Mouse (Mus musculus) neural tube, embryonic 12.5 days (tissue): ENCODE data around the gene Omd. TPM values are rescaled to one million over a fixed set of nuclear protein-coding genes. Genes with fewer than 3 reads are reported as not detected.

Source experiments
- ATAC-seq: fragments of 200-750 bp; cut with Nextera tagmentation; 2 replicates; pipeline ENCODE4 v1.8.0; 2017; ENCODE audit warnings: low read depth, mild to moderate bottlenecking, moderate TSS enrichment, moderate library complexity; ENCODE audit not compliant: low FRiP score
- H3K27ac ChIP-seq: fragments of 300-500 bp; sonication (generic); 2 replicates; pipeline ENCODE4 v1.5.1; 2016
- H3K27me3 ChIP-seq: fragments of 300-500 bp; sonication (generic); replicated peaks from 2 replicates; pipeline ENCODE4 v1.6.1; 2016; ENCODE audit warnings: mild to moderate bottlenecking
- H3K36me3 ChIP-seq: fragments of 300-500 bp; sonication (generic); 2 replicates; pipeline ENCODE4 v1.6.1; 2016; ENCODE audit warnings: mild to moderate bottlenecking
- H3K4me1 ChIP-seq: fragments of 300-500 bp; sonication (generic); 2 replicates; pipeline ENCODE4 v1.6.1; 2016
- H3K4me2 ChIP-seq: fragments of 300-500 bp; sonication (generic); replicated peaks from 2 replicates; pipeline ENCODE4 v1.6.1; 2016; ENCODE audit warnings: mild to moderate bottlenecking
- H3K4me3 ChIP-seq: fragments of 300-500 bp; sonication (generic); 2 replicates; pipeline ENCODE4 v1.5.1; 2016
- H3K9ac ChIP-seq: fragments of 300-500 bp; sonication (generic); 2 replicates; pipeline ENCODE4 v1.6.1; 2016; ENCODE audit warnings: mild to moderate bottlenecking
- H3K9me3 ChIP-seq: fragments of 300-500 bp; sonication (generic); 2 replicates; pipeline ENCODE4 v1.6.1; 2016; ENCODE audit warnings: mild to moderate bottlenecking
- WGBS: fragments of 180-500 bp; shearing (Covaris S2); methylation state at CpG from one replicate; pipeline ENCODE4 v1.1.7; 2016; 5-methylcytosine and 5-hydroxymethylcytosine counted together
- polyA plus RNA-seq: library from polyadenylated mRNA; unstranded; fragments of >200 nt; fragmentation: Nextera tagmentation; extraction: Ambion mirVana; gene quantifications from 2 replicates; pipeline ENCODE4 v1.2.1, GENCODE M21; 2016

Gene Omd
- polyA plus RNA-seq, 1 experiment from 2014 or later: 0.35 TPM

DNA sequence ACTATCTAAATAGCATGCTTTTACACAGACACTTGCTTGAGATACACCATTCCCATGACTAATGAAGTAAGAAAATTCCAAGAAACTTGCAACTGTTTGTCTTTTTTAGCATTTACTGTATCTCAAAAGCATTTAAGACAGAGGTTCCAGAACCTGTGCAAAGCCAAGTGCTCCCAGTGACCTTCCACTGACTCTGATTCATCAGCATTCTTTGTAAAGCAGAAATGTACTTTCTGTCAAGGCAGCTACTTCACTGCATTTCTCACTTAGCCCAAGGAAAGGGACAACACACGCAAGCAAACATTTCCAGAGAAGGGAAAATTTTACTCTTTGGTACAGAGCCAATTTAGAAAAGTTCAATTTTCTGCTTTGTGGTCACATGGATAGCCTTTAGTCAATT, 41.0 kb downstream of the Omd start:
- no peak overlapping the region for H3K4me3 ChIP-seq
- H3K4me1 ChIP-seq: no peaks in the 10 kb centered on the region
- H3K9me3 ChIP-seq: no peaks in the 10 kb centered on the region
- no peak overlapping the region for H3K9ac ChIP-seq
- H3K27me3 ChIP-seq: no peaks in the 10 kb centered on the region
- ATAC-seq: no peak
- H3K4me2 ChIP-seq: no peak overlapping the region
- WGBS: 90% methylated on average over 1 of the region's 1 CpGs
- H3K27ac ChIP-seq: no peak overlapping the region
- H3K36me3 ChIP-seq: no peaks in the 10 kb centered on the region

DNA sequence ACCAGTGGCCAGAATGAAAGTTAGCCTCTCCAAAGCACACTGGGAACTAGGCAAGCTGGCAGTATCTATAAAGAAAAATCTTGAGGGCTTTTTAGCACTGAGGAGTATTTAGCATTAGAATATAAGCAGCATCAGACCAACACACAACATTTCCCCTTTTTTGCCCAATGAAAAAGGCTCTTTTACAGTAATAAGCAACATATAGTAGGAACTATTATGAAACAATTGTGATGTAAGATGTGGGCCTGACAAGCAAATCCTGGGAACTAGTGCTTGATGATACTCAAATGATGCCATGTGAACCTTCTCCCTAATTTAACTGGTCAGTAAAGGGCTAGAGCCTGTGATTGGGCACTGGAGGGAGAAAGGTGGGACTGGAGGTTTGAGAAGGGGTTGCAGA, 45.9 kb downstream of the Omd start:
- Histone ChIP-seq H3K36me3 (no peaks in the 10 kb centered on the region), H3K27ac (no peak overlapping the region), H3K4me2 (no peak overlapping the region), H3K9ac (no peak overlapping the region), H3K9me3 (no peaks in the 10 kb centered on the region), H3K27me3 (no peaks in the 10 kb centered on the region), H3K4me1 (no peaks in the 10 kb centered on the region), H3K4me3 (no peak overlapping the region)
- ATAC-seq: no peak

DNA sequence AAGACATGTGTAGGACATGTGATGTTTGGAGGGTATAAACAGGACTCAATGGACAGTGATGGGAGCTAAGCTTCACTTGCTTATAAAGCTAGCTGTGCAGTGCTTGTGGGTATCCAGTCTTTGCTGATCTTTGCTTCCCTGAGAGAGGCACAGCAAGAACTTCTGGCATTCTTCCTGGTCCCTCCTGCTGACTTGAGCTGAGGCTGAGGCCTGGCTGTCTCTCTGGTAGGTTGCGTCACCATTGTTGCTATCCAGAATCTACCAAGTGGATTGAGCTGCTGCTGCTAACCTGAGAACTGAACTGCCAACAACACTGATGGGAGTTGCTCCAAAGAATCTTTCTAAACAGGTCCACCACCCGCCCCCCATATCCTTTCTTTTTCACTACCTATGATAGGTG, 46.8 kb downstream of the Omd start:
- H3K4me3 ChIP-seq: no peak overlapping the region
- H3K9me3 ChIP-seq: no peaks in the 10 kb centered on the region
- H3K27ac ChIP-seq: no peak overlapping the region
- H3K9ac ChIP-seq: no peak overlapping the region
- WGBS: 91% methylated on average over 2 of the region's 2 CpGs
- ATAC-seq: no peak
- no peak overlapping the region for H3K4me2 ChIP-seq
- H3K27me3 ChIP-seq: no peaks in the 10 kb centered on the region
- H3K4me1 ChIP-seq: no peaks in the 10 kb centered on the region
- no peaks in the 10 kb centered on the region for H3K36me3 ChIP-seq

DNA sequence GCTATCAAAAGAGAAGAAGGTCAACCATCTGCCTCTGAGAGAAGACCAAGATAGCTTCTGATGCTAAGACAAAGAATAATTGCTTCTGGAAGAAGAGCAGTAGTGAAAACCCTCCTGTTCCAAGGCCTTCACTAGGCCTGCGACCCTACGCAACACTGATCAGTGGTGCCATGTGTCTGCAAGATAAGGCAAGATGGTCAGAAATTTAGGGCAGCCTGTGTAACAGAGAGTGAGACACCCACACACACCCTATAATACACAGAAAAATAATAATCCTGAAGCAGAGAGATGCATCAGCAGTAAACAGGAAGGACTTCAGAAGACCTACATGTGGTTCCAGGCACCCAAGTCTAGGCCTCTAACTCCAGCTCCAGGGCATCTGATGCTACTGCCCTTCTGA, 57.7 kb downstream of the Omd start:
- Histone ChIP-seq H3K27ac (no peak overlapping the region), H3K4me2 (no peak overlapping the region), H3K9me3 (no peaks in the 10 kb centered on the region), H3K9ac (no peak overlapping the region), H3K4me3 (no peak overlapping the region), H3K36me3 (no peaks in the 10 kb centered on the region), H3K4me1 (no peaks in the 10 kb centered on the region), H3K27me3 (no peaks in the 10 kb centered on the region)
- WGBS: 100% methylated on average over 2 of the region's 2 CpGs
- ATAC-seq: no peak

Other genes with a start within 250 kb of the Omd start
- 44.5 and 49.9 TPM in 2 replicates for gene Bicd2, start 240.9 kb upstream of the Omd start, polyA plus RNA-seq
- 16.3 TPM in 2 replicates for gene Ippk, start 161.2 kb upstream of the Omd start, polyA plus RNA-seq
- 0.90 and 1.00 TPM in 2 replicates for gene Tes3-ps, start 89.1 kb upstream of the Omd start, polyA plus RNA-seq
- 0.42 and 0.60 TPM in 2 replicates for gene Ecm2, start 77.7 kb upstream of the Omd start, polyA plus RNA-seq
- 0.34 and 0.57 TPM in 2 replicates for gene Aspn, start 38.0 kb upstream of the Omd start, polyA plus RNA-seq
- 5.4 and 6.0 TPM in 2 replicates for gene Ogn, start 25.6 kb downstream of the Omd start, polyA plus RNA-seq
- 18.3 and 18.7 TPM in 2 replicates for gene Cenpp, start 70.3 kb downstream of the Omd start, polyA plus RNA-seq
- gene Nol8, start 70.6 kb downstream of the Omd start, polyA plus RNA-seq: 20.1 and 22.0 TPM in 2 replicates
- 76.9 and 83.7 TPM in 2 replicates for gene Iars, start 99.6 kb downstream of the Omd start, polyA plus RNA-seq
- 0.13 TPM in 1 of 2 replicates, not detected in the other for gene Gm30302, start 216.5 kb downstream of the Omd start, polyA plus RNA-seq